Mouse (Mus musculus): Measurements from ENCODE around the gene H2-T22. TPM values are rescaled to one million over a fixed set of nuclear protein-coding genes. Genes with fewer than 3 reads are reported as not detected.

H2-T22 gene
- total RNA-seq, 2 experiments from 2014 or later = 10.4 to 12.8 TPM

DNA sequence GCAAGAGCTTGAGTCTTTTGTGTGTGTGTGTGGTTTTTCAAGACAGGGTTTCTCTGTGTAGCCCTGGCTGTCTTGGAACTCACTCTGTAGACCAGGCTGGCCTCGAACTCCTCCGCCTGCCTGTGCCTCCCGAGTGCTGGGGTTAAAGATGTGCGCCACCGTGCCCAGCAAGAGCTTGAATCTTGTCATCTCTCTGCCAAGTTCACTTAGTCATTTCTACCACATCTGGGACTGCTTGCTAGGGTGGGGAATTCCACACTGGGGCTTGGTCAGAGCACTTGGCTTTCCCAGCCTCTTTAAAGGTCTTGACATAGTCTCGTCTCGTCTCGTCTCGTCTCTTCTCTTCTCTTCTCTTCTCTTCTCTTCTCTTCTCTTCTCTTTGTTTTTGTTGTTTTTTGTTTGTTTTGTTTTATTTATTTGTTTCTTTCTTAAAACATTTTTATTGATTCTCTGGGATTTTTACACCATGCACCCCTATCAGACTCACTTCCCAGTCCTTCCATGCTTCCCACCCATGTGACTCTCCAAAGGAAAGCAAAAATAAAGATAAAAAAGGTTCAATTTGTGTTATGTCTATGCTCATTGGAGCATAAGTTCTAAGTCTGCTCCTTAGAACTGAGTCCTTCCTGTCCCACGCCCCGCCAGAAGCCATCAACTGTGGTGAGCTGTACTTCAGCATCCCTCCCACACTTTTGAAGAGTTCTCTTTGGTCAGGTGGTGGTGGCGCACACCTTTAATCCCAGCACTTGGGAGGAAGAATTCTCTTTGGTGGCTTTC lies 41.2 kb downstream of the H2-T22 start:
- ATAC-seq (replicated peaks; ENCODE audit: low FRiP score, poor library complexity, severe bottlenecking) = peak; percentile 43

DNA sequence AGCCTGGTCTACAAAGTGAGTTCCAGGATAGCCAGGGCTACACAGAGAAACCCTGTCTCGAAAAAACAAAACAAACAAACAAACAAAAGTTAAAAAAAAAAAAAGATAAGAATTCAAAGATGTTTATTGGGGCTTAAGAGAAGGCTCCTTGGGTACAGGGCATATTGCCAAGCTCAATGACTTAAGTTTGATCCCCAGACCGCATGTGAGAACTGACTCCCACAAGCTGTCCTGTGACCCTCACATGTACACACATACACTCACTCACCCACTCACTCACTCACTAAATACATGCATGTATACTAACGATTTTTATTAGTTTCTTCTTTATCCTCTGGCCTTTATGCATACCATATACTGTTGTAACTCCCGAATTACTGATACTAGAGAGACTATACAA lies 42.2 kb downstream of the H2-T22 start:
- peak; percentile 32 for ATAC-seq (replicated peaks; ENCODE audit: low FRiP score, poor library complexity, severe bottlenecking)

DNA sequence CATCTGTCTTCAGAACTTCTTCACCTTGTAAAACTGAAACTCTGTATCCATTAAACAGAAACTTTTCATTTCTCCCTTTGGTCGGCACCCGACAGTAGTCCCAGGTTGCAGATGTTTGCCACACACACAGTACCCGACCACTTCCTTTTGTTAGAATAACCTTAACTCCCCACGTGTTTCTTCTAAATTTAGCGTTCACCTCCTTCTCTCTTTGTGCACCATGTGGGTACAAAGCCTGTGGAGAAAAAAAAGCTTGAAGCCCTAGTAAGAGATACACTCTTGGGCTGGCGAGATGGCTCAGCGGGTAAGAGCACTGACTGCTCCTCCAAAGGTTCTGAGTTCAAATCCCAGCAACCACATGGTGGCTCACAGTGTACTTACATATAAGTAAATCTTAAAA lies 43.2 kb downstream of the H2-T22 start:
- no peak for ATAC-seq (replicated peaks; ENCODE audit: low FRiP score, poor library complexity, severe bottlenecking)

DNA sequence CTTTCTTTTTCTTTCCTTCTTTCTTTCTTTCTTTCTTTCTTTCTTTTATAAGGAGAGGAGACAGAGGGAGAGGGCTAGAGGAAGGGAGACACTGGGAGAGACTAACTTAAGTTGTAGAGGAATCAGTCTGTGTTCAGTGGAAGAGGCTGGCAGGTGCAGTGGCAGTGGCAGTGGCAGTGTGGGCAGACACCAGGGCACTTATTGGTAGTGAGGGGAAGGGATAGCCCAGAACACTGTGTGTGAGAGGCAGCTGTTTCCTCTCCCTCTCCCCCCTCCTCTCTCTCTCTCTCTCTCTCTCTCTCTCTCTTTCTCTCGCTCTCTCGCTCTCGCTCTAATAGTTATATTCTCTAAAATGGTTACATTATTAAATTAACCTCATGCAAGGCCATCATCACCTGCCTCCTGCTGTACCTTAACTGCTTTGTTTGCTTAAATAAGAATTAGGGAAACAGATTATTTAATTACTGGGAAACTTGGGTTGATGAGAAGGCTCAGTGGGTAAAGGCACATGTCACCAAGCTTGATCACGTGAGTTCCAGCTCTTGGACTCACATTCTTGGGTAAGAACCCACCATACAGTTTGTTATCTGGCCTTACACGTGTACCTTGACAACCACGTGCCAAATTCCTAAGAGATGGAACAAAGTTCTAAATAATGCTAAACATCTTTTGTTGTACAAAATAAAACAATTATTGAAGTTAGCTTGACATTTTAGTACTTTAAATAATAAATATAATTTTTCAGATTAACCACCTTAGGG lies 43.8 kb downstream of the H2-T22 start:
- ATAC-seq (replicated peaks; ENCODE audit: low FRiP score, poor library complexity, severe bottlenecking) = no peak

DNA sequence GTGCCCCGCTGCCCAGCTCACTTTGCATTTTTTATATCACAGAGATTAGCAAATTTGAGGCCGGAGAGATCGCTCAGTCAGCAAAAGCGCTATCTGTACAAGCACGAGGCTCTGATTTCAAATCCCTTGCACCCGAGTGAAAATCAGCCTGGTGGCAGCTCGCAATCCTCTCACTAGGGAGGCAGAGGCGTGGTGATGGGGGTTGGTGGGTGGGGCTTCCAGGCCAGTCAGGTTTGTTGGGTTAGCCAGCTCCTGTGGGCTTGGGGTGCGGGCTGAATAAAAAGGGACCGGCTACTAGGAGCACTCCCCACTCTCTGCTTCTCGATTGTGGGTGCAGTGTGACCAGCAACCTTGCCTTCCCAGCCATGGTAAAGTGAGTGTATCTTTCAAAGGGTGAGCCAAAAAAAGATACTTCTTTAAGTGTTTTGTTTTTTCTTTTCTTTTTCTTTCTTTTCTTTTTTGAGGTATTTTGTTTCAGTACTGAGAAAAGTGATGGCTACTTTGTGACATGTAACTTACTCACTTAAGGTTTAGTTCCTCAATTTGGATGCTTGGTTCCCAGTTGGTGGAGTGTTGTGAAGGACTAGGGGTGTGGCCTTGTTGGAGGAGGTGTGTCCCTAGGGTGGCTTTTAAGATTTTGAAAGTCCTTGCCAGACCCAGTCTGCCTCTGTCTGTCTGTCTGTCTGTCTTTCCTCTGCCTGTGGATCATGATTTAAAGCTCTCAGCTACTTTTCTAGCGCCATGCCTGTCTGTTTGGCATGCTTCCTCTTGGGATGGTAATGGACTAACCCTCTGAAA lies 44.6 kb downstream of the H2-T22 start:
- ATAC-seq (replicated peaks; ENCODE audit: low FRiP score, poor library complexity, severe bottlenecking) = peak; percentile 59

DNA sequence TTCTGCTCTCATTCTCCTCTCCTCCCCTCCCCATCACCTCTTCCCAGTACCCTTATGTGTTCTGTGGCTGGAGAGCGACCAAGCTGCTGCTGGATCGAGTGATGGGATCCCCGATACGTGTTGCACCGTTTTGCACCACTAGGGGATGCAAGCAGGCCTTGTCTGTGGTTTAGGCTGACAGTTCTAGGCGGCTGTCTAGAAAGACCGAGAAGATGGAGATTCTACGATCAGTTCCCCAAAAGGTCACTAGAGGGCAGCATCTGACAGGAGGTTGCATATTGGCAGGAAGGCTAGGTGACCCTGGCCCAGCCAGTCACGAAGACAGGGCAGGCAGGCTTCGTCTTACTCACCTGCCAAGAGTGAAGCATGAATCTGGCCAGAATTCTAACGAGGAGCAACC lies 45.6 kb downstream of the H2-T22 start:
- ATAC-seq (replicated peaks; ENCODE audit: low FRiP score, poor library complexity, severe bottlenecking) = peak; percentile 50

DNA sequence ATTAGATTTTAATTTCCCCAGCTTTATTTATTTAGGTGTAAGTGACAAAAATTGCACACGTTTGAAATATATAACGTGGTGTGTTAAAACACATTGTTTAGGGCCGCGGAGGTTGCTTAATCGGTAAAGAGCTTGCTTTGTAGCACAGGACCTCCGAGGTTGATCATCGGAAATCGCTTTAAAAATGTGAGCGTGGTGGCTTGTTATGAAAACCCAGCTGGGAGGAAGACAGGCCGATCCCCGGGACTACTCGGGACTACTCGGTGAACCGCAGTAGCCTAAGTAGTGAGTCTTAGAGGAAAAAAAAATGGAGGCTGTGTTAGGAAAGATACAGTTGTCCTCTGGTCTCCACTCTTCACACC lies 47.7 kb downstream of the H2-T22 start:
- no peak for ATAC-seq (replicated peaks; ENCODE audit: low FRiP score, poor library complexity, severe bottlenecking)

DNA sequence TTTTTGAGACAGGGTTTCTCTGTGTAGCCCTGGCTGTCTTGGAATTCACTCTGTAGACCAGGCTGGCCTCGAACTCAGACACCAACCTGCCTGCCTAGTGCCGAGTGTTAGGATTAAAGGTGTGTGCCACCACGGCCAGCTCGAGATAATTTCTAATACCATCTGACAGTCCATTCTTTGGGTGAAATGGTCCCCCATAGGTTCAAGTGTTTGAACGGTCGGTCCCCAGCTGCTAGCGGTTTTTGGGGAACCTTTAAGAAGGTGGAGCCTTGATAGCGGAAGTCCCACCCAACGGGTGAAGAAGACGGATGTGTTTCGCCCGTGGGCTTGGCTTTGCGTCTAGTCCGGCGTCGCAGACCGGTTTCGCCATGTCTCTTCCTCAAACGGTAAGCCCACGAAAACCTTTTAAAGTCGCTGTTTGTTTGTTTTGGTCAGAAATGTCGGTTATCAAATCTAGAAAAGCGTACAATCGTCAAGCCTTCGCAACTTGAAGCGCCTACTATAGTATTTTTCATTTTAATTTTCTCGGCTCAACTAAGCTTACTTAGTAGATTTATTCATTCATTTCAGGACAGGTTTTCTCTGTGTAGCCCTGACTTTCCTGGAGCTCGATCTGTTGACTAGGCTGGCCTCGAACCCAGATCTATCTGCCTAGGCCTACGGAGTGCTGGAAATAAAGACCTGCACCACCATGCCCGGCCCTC lies 48.2 kb downstream of the H2-T22 start:
- ATAC-seq (replicated peaks; ENCODE audit: low FRiP score, poor library complexity, severe bottlenecking) = peak; percentile 71

DNA sequence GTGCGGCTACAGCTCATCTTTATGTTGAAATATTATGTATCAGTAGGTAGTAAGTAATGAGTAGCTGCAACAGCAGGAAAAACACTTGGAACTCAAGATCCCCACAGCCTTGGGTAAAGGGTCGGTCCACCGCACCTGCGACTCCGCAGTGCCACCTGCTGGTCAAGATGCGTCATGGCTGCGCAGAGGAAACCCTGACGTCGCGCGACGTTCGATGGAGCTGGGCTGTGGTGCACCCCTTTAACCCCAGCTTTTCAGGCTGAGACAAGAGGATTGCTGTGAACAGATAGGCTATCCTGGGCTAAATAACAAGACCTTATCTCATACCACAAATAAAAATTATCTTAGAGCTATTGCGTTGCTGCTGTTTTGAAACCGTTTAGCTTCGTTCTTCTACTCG lies 48.9 kb downstream of the H2-T22 start:
- ATAC-seq (replicated peaks; ENCODE audit: low FRiP score, poor library complexity, severe bottlenecking) = peak; percentile 51

DNA sequence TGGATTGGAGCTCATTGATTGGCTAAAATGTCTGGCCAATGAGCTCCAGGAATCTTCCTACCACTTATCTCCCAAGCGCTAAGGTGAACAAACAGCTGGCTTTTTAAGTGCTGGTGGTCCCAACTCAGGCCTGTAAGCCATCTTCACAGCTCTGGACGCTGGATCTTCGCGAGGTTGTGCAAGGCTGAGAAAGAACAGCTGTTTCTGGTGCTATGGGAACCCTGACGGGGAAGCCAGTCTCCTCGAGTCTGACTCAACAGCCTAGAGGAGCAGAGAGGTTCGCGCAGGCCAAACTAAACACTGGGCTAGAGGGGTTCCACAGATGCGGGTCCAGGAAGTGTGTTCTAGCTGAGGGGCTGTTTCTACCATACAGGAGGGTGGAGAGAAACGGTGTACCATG lies 50.8 kb downstream of the H2-T22 start:
- ATAC-seq (replicated peaks; ENCODE audit: low FRiP score, poor library complexity, severe bottlenecking) = no peak

Other genes with a start within 250 kb of the H2-T22 start
- 7.5 and 11.9 TPM in 2 replicates for gene Ier3, start 221.1 kb downstream of the H2-T22 start, total RNA-seq (2015; ENCODE audit: low replicate concordance)
- 2.1 and 8.0 TPM in 2 replicates for gene Ier3, start 221.1 kb downstream of the H2-T22 start, total RNA-seq (2017; ENCODE audit: low replicate concordance)
- 20.9 and 37.8 TPM in 2 replicates for gene Flot1, start 219.5 kb downstream of the H2-T22 start, total RNA-seq (2015; ENCODE audit: low replicate concordance)
- 26.1 and 57.7 TPM in 2 replicates for gene Flot1, start 219.5 kb downstream of the H2-T22 start, total RNA-seq (2017; ENCODE audit: low replicate concordance)
- 243 and 249 TPM in 2 replicates for gene Tubb5, start 204.4 kb downstream of the H2-T22 start, total RNA-seq (2015; ENCODE audit: low replicate concordance)
- gene Tubb5, start 204.4 kb downstream of the H2-T22 start, total RNA-seq (2017; ENCODE audit: low replicate concordance) = 216 and 335 TPM in 2 replicates
- gene Mdc1, start 201.2 kb downstream of the H2-T22 start, total RNA-seq (2015; ENCODE audit: low replicate concordance) = 20.4 and 30.9 TPM in 2 replicates
- gene Mdc1, start 201.2 kb downstream of the H2-T22 start, total RNA-seq (2017; ENCODE audit: low replicate concordance) = 12.4 and 16.4 TPM in 2 replicates
- gene Nrm, start 181.4 kb downstream of the H2-T22 start, total RNA-seq (2015; ENCODE audit: low replicate concordance) = 12.9 and 15.0 TPM in 2 replicates
- 3.2 and 20.0 TPM in 2 replicates for gene Nrm, start 181.4 kb downstream of the H2-T22 start, total RNA-seq (2017; ENCODE audit: low replicate concordance)
- gene Ppp1r18, start 177.2 kb downstream of the H2-T22 start, total RNA-seq (2015; ENCODE audit: low replicate concordance) = 22.5 and 37.0 TPM in 2 replicates
- 10.3 and 13.4 TPM in 2 replicates for gene Ppp1r18, start 177.2 kb downstream of the H2-T22 start, total RNA-seq (2017; ENCODE audit: low replicate concordance)
- gene Dhx16, start 162.9 kb downstream of the H2-T22 start, total RNA-seq (2015; ENCODE audit: low replicate concordance) = 38.6 and 56.0 TPM in 2 replicates
- gene Dhx16, start 162.9 kb downstream of the H2-T22 start, total RNA-seq (2017; ENCODE audit: low replicate concordance) = 30.8 and 38.9 TPM in 2 replicates
- 17.1 and 21.5 TPM in 2 replicates for gene 2310061I04Rik, start 145.3 kb downstream of the H2-T22 start, total RNA-seq (2015; ENCODE audit: low replicate concordance)
- 3.9 TPM in 1 of 2 replicates, not detected in the other for gene 2310061I04Rik, start 145.3 kb downstream of the H2-T22 start, total RNA-seq (2017; ENCODE audit: low replicate concordance)
- 2.3 TPM in 1 of 2 replicates, not detected in the other for gene Atat1, start 132.7 kb downstream of the H2-T22 start, total RNA-seq (2015; ENCODE audit: low replicate concordance)
- 0.56 and 7.1 TPM in 2 replicates for gene Atat1, start 132.7 kb downstream of the H2-T22 start, total RNA-seq (2017; ENCODE audit: low replicate concordance)
- 7.7 and 32.6 TPM in 2 replicates for gene Mrps18b, start 126.4 kb downstream of the H2-T22 start, total RNA-seq (2015; ENCODE audit: low replicate concordance)
- gene Mrps18b, start 126.4 kb downstream of the H2-T22 start, total RNA-seq (2017; ENCODE audit: low replicate concordance) = 7.4 and 18.9 TPM in 2 replicates
- gene Ppp1r10, start 126.3 kb downstream of the H2-T22 start, total RNA-seq (2015; ENCODE audit: low replicate concordance) = 91.1 and 91.3 TPM in 2 replicates
- 84.8 and 104 TPM in 2 replicates for gene Ppp1r10, start 126.3 kb downstream of the H2-T22 start, total RNA-seq (2017; ENCODE audit: low replicate concordance)
- 13.0 and 13.6 TPM in 2 replicates for gene Abcf1, start 73.0 kb downstream of the H2-T22 start, total RNA-seq (2015; ENCODE audit: low replicate concordance)
- 33.9 and 71.4 TPM in 2 replicates for gene Abcf1, start 73.0 kb downstream of the H2-T22 start, total RNA-seq (2017; ENCODE audit: low replicate concordance)
- gene Gnl1, start 62.9 kb downstream of the H2-T22 start, total RNA-seq (2015; ENCODE audit: low replicate concordance) = 1.5 and 3.3 TPM in 2 replicates
- 2.0 and 4.3 TPM in 2 replicates for gene Gnl1, start 62.9 kb downstream of the H2-T22 start, total RNA-seq (2017; ENCODE audit: low replicate concordance)
- gene Prr3, start 62.5 kb downstream of the H2-T22 start, total RNA-seq (2015; ENCODE audit: low replicate concordance) = 2.3 TPM in 1 of 2 replicates, not detected in the other
- gene Prr3, start 62.5 kb downstream of the H2-T22 start, total RNA-seq (2017; ENCODE audit: low replicate concordance) = 3.0 and 5.4 TPM in 2 replicates
- gene H2-T24, start 22.2 kb downstream of the H2-T22 start, total RNA-seq (2015; ENCODE audit: low replicate concordance) = 161 and 177 TPM in 2 replicates
- gene H2-T24, start 22.2 kb downstream of the H2-T22 start, total RNA-seq (2017; ENCODE audit: low replicate concordance) = 587 and 609 TPM in 2 replicates
- gene H2-T23, start 9.9 kb downstream of the H2-T22 start, total RNA-seq (2015; ENCODE audit: low replicate concordance) = 249 and 264 TPM in 2 replicates
- gene H2-T23, start 9.9 kb downstream of the H2-T22 start, total RNA-seq (2017; ENCODE audit: low replicate concordance) = 271 and 275 TPM in 2 replicates
- not detected in 2 replicates for gene Gm6034, start 214 bp upstream of the H2-T22 start, total RNA-seq (2015; ENCODE audit: low replicate concordance)
- gene Gm6034, start 214 bp upstream of the H2-T22 start, total RNA-seq (2017; ENCODE audit: low replicate concordance) = not detected in 2 replicates
- gene Gm11127, start 15.6 kb upstream of the H2-T22 start, total RNA-seq (2015; ENCODE audit: low replicate concordance) = not detected in 2 replicates
- gene Gm11127, start 15.6 kb upstream of the H2-T22 start, total RNA-seq (2017; ENCODE audit: low replicate concordance) = not detected in 2 replicates
- gene Gm19684, start 78.9 kb upstream of the H2-T22 start, total RNA-seq (2015; ENCODE audit: low replicate concordance) = 1.5 TPM in 1 of 2 replicates, not detected in the other
- 0.84 TPM in 1 of 2 replicates, not detected in the other for gene Gm19684, start 78.9 kb upstream of the H2-T22 start, total RNA-seq (2017; ENCODE audit: low replicate concordance)
- gene Gm7030, start 86.7 kb upstream of the H2-T22 start, total RNA-seq (2015; ENCODE audit: low replicate concordance) = not detected in 2 replicates
- not detected in 2 replicates for gene Gm7030, start 86.7 kb upstream of the H2-T22 start, total RNA-seq (2017; ENCODE audit: low replicate concordance)
- not detected in 2 replicates for gene Gm8909, start 125.8 kb upstream of the H2-T22 start, total RNA-seq (2015; ENCODE audit: low replicate concordance)
- gene Gm8909, start 125.8 kb upstream of the H2-T22 start, total RNA-seq (2017; ENCODE audit: low replicate concordance) = not detected in 2 replicates
- not detected in 2 replicates for gene H2-T3, start 147.5 kb upstream of the H2-T22 start, total RNA-seq (2015; ENCODE audit: low replicate concordance)
- not detected in 2 replicates for gene H2-T3, start 147.5 kb upstream of the H2-T22 start, total RNA-seq (2017; ENCODE audit: low replicate concordance)
- gene Rpp21, start 215.3 kb upstream of the H2-T22 start, total RNA-seq (2015; ENCODE audit: low replicate concordance) = 12.3 and 23.6 TPM in 2 replicates
- gene Rpp21, start 215.3 kb upstream of the H2-T22 start, total RNA-seq (2017; ENCODE audit: low replicate concordance) = 4.8 and 5.4 TPM in 2 replicates
- gene Trim39, start 229.5 kb upstream of the H2-T22 start, total RNA-seq (2015; ENCODE audit: low replicate concordance) = 5.8 and 8.2 TPM in 2 replicates
- gene Trim39, start 229.5 kb upstream of the H2-T22 start, total RNA-seq (2017; ENCODE audit: low replicate concordance) = 9.0 and 21.3 TPM in 2 replicates
- gene H2-M10.2, start 243.7 kb upstream of the H2-T22 start, total RNA-seq (2015; ENCODE audit: low replicate concordance) = not detected in 2 replicates
- not detected in 2 replicates for gene H2-M10.2, start 243.7 kb upstream of the H2-T22 start, total RNA-seq (2017; ENCODE audit: low replicate concordance)